Mouse (Mus musculus) E14TG2a.4 (cell line): ENCODE measurements around the gene Lrrc75a.

Source experiments
- CTCF ChIP-seq: conservative IDR thresholded peaks from 2 replicates; pipeline ENCODE4 v1.5.1; 2014; ENCODE audit warnings: low read length
- NANOG ChIP-seq: IDR thresholded peaks from 2 replicates; pipeline ENCODE4 v1.6.1; 2014; ENCODE audit warnings: borderline replicate concordance, low read length, mixed read lengths
- POU5F1 ChIP-seq: IDR thresholded peaks from 2 replicates; pipeline ENCODE4 v1.6.1; 2014; ENCODE audit warnings: low read length, borderline replicate concordance

DNA sequence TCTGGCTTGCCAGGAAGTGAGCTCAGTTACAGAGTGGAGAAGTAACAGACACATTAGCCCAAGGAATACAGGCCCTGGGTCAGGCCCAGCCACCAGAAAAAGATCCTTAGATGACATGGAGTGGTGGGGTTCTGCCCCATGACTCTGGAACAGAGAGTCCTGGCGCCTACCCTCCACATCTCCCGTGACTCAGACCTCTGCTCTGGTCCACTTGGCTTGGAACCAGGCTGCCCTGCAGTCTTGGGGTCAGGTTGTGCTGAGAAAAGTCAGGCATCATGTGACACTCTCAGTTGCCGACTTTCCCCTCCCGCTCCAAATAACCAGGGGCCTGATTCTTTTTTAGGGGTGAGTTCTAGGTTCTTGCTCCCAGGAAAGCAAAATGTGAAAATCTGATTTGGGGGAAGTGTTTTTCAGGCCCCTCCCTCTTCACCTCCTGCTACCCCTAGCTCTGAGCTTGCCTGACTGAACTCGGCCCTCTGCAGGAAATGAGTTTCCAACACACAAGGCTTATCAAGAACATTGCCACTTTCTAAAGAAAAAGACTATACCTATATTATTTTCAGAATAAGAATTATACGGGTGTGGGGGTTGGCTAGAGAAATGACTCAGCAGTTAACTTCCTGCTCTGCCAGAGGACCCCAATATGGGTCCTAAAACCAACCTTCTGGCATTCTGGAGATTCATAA is 89.2 kb downstream of the Lrrc75a start:
- TF ChIP-seq CTCF (no peak), NANOG (no peak), POU5F1 (no peak)
